Mouse (Mus musculus): ENCODE data around the gene Rnf128. TPM values are rescaled to one million over a fixed set of nuclear protein-coding genes. Genes with fewer than 3 reads are reported as not detected.
"Not testable (repeated sequence)": the region's sequence is repeated elsewhere in the genome, so short reads cannot be mapped to it uniquely, and the experiment has no call there.

Rnf128 gene
- 10 to 100 TPM; 17.6 to 25.6 (median 23.8) TPM for total RNA-seq (2022)

DNA sequence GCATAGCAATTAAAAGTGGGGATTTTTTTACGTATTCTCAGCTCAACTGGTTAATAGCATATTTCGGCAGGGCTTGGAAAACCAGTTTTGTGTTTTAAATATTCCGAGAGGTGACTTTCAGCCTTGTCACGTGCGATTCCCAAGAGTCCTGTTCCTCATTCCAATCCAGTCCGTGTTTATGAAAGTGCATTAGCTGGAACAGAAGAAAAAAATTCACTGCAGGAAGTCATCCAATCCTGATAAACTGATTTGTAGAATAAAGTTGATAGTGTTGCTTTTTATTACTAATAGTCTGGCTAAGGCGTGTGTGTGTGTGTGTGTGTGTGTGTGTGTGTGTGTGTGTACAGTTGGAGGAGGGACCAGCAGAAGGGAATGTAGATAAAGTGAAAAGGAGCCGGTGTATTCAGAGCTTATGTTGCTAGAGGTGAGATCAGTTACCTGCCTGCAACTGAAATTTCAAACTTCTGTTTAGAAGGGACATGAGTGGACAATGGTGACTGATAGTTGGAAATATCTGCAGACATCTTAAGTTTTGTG, at the start of gene Rnf128:
Rnf128 (plus strand) TSS at position 392 of the 537 bp plus-strand sequence.
- no peak for DNase-seq (ENCODE audit: low spot score in 2 of 2)

GRCm38 (mm10) chrX:139516156-139516555, 47.0 kb upstream of the Rnf128 start:
- no peak for DNase-seq (ENCODE audit: low spot score in 2 of 2)

GRCm38 (mm10) chrX:139519251-139519650, 43.9 kb upstream of the Rnf128 start:
- no peak for DNase-seq (ENCODE audit: low spot score in 2 of 2)

- no peak for DNase-seq (ENCODE audit: low spot score in 2 of 2)
Observed at GRCm38 (mm10) chrX:139524303-139525091, 38.6 kb upstream of the Rnf128 start.

GRCm38 (mm10) chrX:139525724-139526123, 37.4 kb upstream of the Rnf128 start:
- DNase-seq (ENCODE audit: low spot score in 2 of 2): no peak

- no peak for DNase-seq (ENCODE audit: low spot score in 2 of 2)
Observed at GRCm38 (mm10) chrX:139526984-139527383, 36.1 kb upstream of the Rnf128 start.

- DNase-seq (ENCODE audit: low spot score in 2 of 2): no peak
Observed at GRCm38 (mm10) chrX:139529678-139530077, 33.4 kb upstream of the Rnf128 start.

DNA sequence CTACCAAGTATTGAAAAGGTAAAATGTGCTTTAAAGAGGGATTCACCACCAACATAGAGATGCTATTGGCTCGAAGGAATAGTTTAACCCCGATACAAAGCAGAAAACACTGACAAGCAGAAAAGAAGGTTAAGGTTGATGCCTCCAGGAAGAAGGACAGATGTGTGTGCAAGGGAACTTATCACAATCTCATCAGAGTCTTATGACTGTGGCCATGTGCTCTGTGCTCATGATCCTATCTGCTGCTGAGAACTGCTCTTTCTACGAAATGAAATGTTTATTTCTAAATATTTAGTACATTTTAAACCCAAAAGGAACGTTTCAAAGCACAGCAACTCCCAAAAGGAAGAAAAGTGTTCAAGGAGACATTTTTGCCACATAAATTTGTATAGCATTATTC, 30.8 kb upstream of the Rnf128 start:
- no peak for DNase-seq (ENCODE audit: low spot score in 2 of 2)

- no peak for DNase-seq (ENCODE audit: low spot score in 2 of 2)
Observed at GRCm38 (mm10) chrX:139537641-139538397, 25.3 kb upstream of the Rnf128 start.

DNA sequence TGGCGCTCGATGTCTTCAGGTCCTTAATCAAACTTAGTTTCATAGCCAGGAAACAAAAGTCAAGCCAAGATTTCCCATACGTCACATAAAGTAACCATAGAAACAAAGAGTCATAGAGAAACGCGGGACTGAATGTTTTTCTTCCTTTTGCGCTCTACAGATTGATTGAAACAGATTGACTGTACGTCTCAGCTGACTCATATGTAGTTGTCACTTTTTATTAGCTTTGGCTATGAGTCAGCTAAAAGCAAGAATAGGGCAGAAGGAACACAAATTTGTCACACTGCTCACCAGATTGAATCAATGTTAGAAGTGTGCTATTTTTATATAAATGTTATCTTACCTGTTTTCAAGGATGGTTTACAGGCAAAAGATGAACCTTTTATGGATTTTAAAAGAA, 19.4 kb upstream of the Rnf128 start:
- no peak for DNase-seq (ENCODE audit: low spot score in 2 of 2)

GRCm38 (mm10) chrX:139550456-139550855, 12.7 kb upstream of the Rnf128 start:
- no peak for DNase-seq (ENCODE audit: low spot score in 2 of 2)

DNA sequence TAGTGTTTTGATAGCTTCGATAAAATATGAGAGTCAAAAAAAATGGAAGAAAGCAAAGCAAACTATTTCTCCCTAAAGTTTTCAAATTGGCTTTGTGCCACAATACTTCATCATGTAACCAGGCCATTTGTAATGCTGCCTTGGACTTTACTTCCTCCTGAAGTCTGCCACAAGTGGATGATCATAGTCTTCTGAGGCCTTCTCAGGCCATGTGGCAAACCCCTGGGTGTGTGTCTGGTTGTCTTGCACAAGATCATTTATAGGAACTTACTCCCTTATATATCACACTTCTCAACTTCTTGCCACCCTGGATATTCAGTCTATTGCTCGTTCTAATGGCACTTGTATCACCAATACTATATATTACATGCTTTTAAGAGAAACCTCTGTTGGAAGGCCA, 11.0 kb upstream of the Rnf128 start:
- no peak for DNase-seq (ENCODE audit: low spot score in 2 of 2)

- no peak for DNase-seq (ENCODE audit: low spot score in 2 of 2)
Observed at GRCm38 (mm10) chrX:139562255-139562924, 726 bp upstream of the Rnf128 start.

DNA sequence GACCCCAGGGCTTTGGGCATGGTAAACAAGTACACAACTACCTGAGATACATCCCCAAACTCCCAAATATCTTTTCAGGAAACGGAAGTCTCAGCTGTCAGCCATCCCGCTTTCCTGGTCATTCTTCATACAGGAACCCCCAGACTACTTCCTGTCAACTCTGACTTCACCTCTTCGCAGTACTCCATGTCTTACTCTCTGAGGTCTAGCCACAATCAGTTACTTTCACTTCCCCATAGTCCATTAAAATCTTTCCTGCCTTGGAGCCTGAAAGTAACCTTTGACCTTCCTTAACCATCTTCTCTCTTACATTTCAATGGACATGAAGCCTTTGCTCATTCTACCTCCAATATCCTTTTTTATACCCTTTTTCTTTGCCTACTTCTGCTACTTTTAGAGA, 6.9 kb downstream of the Rnf128 start:
- no peak for DNase-seq (ENCODE audit: low spot score in 2 of 2)

DNA sequence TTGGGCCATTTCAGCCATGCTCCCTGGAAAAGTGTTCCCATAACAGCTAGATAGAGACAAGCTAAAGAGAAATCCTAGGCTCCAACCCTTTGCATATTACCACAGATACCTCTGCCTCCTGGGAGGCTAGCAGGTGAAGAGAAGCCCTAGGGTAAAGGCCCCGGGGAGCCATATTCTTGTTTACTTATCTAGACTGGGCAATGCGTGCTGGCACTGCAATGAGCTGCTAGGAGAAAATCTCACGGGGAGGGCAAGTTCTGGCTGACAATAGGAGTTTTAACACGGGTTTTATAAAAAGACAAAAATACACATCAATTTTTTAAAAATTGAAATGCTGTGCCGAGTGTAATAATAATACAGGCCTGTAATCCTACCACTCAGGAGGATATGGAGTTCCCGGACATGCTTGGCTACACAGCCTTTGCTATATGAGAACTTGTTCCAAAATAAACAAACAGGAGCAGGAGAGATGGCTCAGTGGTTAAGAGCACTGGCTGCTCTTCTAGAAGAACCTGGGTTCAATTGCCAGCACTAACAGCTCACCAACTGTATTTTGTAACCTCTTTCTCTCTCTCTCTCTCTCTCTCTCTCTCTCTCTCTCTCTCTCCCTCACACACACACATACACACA, 15.6 kb downstream of the Rnf128 start:
- no peak for DNase-seq (ENCODE audit: low spot score in 2 of 2)

- peak; percentile 2 to 10 for DNase-seq (ENCODE audit: low spot score in 2 of 2)
Observed at GRCm38 (mm10) chrX:139583616-139584015, 20.5 kb downstream of the Rnf128 start.

GRCm38 (mm10) chrX:139586676-139587075, 23.6 kb downstream of the Rnf128 start:
- not testable (repeated sequence) for DNase-seq (ENCODE audit: low spot score in 2 of 2)

DNA sequence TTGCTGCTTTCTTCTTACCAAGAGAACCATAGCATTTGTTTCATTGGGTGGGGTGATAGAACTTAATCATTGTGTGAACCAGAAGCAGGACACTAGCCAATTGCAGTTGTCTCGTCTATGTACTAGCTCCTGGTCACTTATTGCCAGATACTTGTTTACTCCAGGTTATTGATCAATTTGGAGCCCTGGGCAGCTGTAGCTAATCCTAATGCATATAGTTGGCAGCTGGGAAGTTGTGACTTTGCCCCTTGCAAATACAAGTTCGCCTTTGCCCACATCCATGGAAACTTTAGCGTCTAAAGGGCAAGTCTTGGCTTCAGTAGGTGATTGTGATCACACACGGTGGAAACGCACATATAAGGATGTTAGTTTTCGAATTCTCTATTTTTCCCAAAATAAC, 33.3 kb downstream of the Rnf128 start:
- DNase-seq (ENCODE audit: low spot score in 2 of 2): no peak

GRCm38 (mm10) chrX:139610033-139610764, 47.1 kb downstream of the Rnf128 start:
- DNase-seq (ENCODE audit: low spot score in 2 of 2): peak; percentile 46 to 79

- peak; percentile 2 to 8 for DNase-seq (ENCODE audit: low spot score in 2 of 2)
Observed at GRCm38 (mm10) chrX:139610765-139611300, 47.7 kb downstream of the Rnf128 start.
